Mouse (Mus musculus) liver, embryonic 15.5 days (tissue): ENCODE measurements around the gene Gm37240. TPM values are rescaled to one million over a fixed set of nuclear protein-coding genes. Genes with fewer than 3 reads are reported as not detected.
"Not testable (repeated sequence)": the region's sequence is repeated elsewhere in the genome, so short reads cannot be mapped to it uniquely, and the experiment has no call there.

ENCODE experiments used
- ATAC-seq: fragments of 200-750 bp; cut with Nextera tagmentation; 2 replicates; pipeline ENCODE4 v1.8.0; 2017; ENCODE audit warnings: moderate number of reproducible peaks, mild to moderate bottlenecking, moderate library complexity; ENCODE audit not compliant: insufficient read depth
- H3K27ac ChIP-seq: fragments of 300-500 bp; sonication (generic); replicated peaks from 2 replicates; pipeline ENCODE4 v1.5.1; 2015; ENCODE audit warnings: mild to moderate bottlenecking, inconsistent platforms
- H3K27me3 ChIP-seq: fragments of 300-500 bp; sonication (generic); 2 replicates; pipeline ENCODE4 v1.6.1; 2015; ENCODE audit warnings: mild to moderate bottlenecking, inconsistent platforms
- H3K36me3 ChIP-seq: fragments of 300-500 bp; sonication (generic); replicated peaks from 2 replicates; pipeline ENCODE4 v1.6.1; 2015; ENCODE audit warnings: moderate library complexity, mild to moderate bottlenecking, inconsistent platforms
- H3K4me1 ChIP-seq: fragments of 300-500 bp; sonication (generic); replicated peaks from 2 replicates; pipeline ENCODE4 v1.6.1; 2015; ENCODE audit warnings: inconsistent platforms
- H3K4me2 ChIP-seq: fragments of 300-500 bp; sonication (generic); 2 replicates; pipeline ENCODE4 v1.6.1; 2015; ENCODE audit warnings: moderate library complexity, mild to moderate bottlenecking, inconsistent platforms
- H3K4me3 ChIP-seq: fragments of 300-500 bp; sonication (generic); replicated peaks from 2 replicates; pipeline ENCODE4 v1.5.1; 2015; ENCODE audit warnings: mild to moderate bottlenecking, inconsistent platforms
- H3K9ac ChIP-seq: fragments of 300-500 bp; sonication (generic); 2 replicates; pipeline ENCODE4 v1.6.1; 2015; ENCODE audit warnings: moderate library complexity, mild to moderate bottlenecking, inconsistent platforms
- H3K9me3 ChIP-seq: fragments of 300-500 bp; sonication (generic); replicated peaks from 2 replicates; pipeline ENCODE4 v1.6.1; 2016; ENCODE audit warnings: inconsistent platforms
- WGBS: fragments of 180-500 bp; shearing (Covaris S2); methylation state at CpG from one replicate; pipeline ENCODE4 v1.1.7; 2015; ENCODE audit warnings: mixed read lengths; ENCODE audit not compliant: insufficient replicate concordance; 5-methylcytosine and 5-hydroxymethylcytosine counted together
- polyA plus RNA-seq: library from polyadenylated mRNA; unstranded; fragments of >200 nt; fragmentation: Nextera tagmentation; extraction: Ambion mirVana; gene quantifications from 2 replicates; pipeline ENCODE4 v1.2.1, GENCODE M21; 2015

Gm37240 gene
- polyA plus RNA-seq, 1 experiment from 2014 or later: 0.24 TPM

GRCm38 (mm10) chr3:84542450-84542849, 1344.9 kb downstream of the Gm37240 start:
- 15% methylated on average over 3 of the region's 3 CpGs for WGBS

DNA sequence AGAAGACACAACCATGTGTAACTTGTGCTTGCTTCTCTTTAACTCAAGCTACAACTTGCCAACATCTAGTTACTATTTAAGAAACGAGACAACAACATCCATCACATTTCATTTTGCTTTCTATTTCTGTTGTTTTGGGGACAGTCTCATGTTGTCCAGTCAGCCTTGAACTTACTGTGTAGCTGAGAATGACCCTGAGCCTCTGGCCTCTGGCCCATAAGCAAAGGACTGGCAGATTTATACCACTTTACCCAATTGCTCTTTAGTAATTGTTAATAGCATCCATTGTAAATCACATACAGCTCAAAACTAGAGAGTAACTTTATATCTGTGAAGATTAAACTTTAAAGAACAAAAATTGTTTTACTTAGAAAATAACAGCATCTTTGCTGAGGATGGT, 1345.4 kb downstream of the Gm37240 start:
- no peak overlapping the region for H3K9ac ChIP-seq
- H3K36me3 ChIP-seq: no peaks in the 10 kb centered on the region
- no peaks in the 10 kb centered on the region for H3K9me3 ChIP-seq
- H3K27me3 ChIP-seq: no peaks in the 10 kb centered on the region
- WGBS: 55% methylated on average over 1 of the region's 1 CpGs
- H3K4me3 ChIP-seq: no peak overlapping the region
- no peak for ATAC-seq
- H3K4me2 ChIP-seq: no peak overlapping the region
- H3K4me1 ChIP-seq: peaks cover under 1% of the 10 kb centered on the region
- H3K27ac ChIP-seq: no peak overlapping the region

More at GRCm38 (mm10) chr3:84542450-84542849, 1344.9 kb downstream of the Gm37240 start:
- H3K27me3 ChIP-seq, H3K9me3 ChIP-seq, H3K4me2 ChIP-seq, H3K9ac ChIP-seq, ATAC-seq, H3K4me3 ChIP-seq, H3K36me3 ChIP-seq, H3K27ac ChIP-seq, H3K4me1 ChIP-seq: not testable (repeated sequence)

DNA sequence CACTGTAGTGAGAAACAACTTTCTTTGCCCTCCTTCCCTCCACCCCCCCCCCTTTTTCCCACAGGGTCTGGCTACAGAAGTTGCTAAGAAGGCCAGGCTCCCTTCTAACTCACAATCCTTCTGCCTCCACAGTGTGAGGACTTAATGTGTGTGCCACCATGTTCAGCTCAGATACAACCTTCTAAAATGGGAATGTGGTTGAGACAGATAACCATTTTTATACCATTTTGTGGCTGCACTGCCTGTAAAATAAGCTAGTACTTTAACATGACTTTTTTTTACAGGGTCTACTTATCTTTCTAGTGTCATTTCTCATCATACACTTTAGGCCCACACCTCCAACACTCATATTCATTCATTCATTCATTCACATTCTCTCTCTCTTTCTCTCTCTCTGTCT, 1346.7 kb downstream of the Gm37240 start:
- no peak overlapping the region for H3K27ac ChIP-seq
- no peaks in the 10 kb centered on the region for H3K36me3 ChIP-seq
- no peak overlapping the region for H3K4me3 ChIP-seq
- no peaks in the 10 kb centered on the region for H3K27me3 ChIP-seq
- H3K4me2 ChIP-seq: no peak overlapping the region
- no peaks in the 10 kb centered on the region for H3K9me3 ChIP-seq
- no peak for ATAC-seq
- H3K4me1 ChIP-seq: no peaks in the 10 kb centered on the region; the same call in 1 of the 2 replicates
- H3K9ac ChIP-seq: no peak overlapping the region

DNA sequence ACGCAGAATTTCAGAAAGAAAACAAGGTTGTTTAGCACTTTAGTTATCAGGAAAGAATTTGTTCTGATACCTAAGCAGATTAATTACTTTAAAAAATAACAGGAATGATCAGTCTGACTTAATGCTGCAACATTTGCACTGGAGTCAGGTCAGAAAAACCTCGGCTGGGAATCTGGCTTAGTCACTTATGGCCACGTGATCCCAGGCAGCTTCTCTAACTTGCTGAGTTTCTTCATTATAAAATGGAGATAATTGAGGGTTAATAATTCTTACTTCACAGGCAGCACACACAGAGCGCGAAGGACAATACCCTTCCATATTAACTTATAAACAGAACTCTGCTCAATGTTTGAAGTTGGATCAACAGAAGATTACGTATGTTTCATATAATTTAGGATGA, 1350.3 kb downstream of the Gm37240 start:
- no peaks in the 10 kb centered on the region for H3K27me3 ChIP-seq
- no peak overlapping the region for H3K4me3 ChIP-seq
- no peaks in the 10 kb centered on the region; the same call in 1 of the 2 replicates for H3K4me1 ChIP-seq
- no peak overlapping the region for H3K4me2 ChIP-seq
- no peak for ATAC-seq
- WGBS: 74% methylated on average over 6 of the region's 6 CpGs
- H3K36me3 ChIP-seq: no peaks in the 10 kb centered on the region
- H3K9me3 ChIP-seq: no peaks in the 10 kb centered on the region
- H3K9ac ChIP-seq: no peak overlapping the region
- no peak overlapping the region for H3K27ac ChIP-seq

GRCm38 (mm10) chr3:84533227-84533626, 1354.1 kb downstream of the Gm37240 start:
- H3K4me3 ChIP-seq: no peak overlapping the region
- ATAC-seq: no peak
- 48% methylated on average over 5 of the region's 5 CpGs for WGBS
- no peaks in the 10 kb centered on the region for H3K4me1 ChIP-seq
- H3K36me3 ChIP-seq: no peaks in the 10 kb centered on the region
- H3K27ac ChIP-seq: no peak overlapping the region
- H3K27me3 ChIP-seq: no peaks in the 10 kb centered on the region
- no peak overlapping the region for H3K4me2 ChIP-seq
- no peak overlapping the region for H3K9ac ChIP-seq
- no peaks in the 10 kb centered on the region for H3K9me3 ChIP-seq

DNA sequence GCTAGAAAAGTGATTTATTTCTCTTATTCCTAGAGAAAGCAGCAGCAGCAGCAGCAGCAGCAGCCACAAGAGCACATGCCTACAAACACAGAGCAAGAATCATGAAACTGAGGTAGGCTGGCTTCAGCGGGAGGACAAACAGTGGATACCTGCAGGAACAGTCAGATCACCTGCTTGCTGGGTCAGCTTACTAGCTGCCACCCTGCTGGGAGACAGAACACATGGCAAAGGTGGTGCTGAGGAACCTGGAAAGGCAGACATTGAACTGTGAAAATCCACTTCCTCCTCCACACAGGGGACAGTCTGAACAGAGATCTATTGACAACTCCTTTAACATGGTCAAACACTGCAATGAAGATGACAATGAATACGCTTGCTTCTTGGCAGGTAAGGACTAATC, 1358.3 kb downstream of the Gm37240 start:
- Histone ChIP-seq H3K4me1 (no peaks in the 10 kb centered on the region), H3K27ac (no peak overlapping the region), H3K4me2 (no peak overlapping the region), H3K4me3 (no peak overlapping the region), H3K27me3 (no peaks in the 10 kb centered on the region), H3K9me3 (no peaks in the 10 kb centered on the region), H3K9ac (no peak overlapping the region), H3K36me3 (no peaks in the 10 kb centered on the region)
- 69% methylated on average over 2 of the region's 2 CpGs for WGBS
- ATAC-seq: no peak

DNA sequence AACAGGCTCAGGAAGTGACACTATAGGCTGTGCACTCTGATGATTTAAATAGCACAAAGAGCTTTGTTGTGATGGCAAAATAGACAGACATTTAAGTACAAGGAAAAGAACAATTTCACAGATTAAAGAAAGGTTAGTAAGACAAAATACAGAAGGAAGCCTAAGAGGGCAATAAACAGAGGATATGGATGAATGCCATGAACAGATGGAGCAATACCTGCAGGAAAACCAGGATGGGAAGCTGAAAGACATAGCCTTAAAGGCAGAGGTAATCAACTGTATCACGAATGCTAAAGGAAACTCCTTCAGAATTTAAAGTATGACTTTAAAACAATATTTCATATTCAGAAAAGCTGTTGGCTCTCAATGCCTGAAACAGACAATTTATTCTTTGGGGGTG, 1362.4 kb downstream of the Gm37240 start:
- ATAC-seq: no peak
- Histone ChIP-seq H3K9ac (no peak overlapping the region), H3K4me2 (no peak overlapping the region), H3K27ac (no peak overlapping the region), H3K4me1 (no peaks in the 10 kb centered on the region), H3K36me3 (no peaks in the 10 kb centered on the region), H3K27me3 (no peaks in the 10 kb centered on the region), H3K4me3 (no peak overlapping the region), H3K9me3 (no peaks in the 10 kb centered on the region)
- WGBS: 59% methylated on average over 1 of the region's 1 CpGs

DNA sequence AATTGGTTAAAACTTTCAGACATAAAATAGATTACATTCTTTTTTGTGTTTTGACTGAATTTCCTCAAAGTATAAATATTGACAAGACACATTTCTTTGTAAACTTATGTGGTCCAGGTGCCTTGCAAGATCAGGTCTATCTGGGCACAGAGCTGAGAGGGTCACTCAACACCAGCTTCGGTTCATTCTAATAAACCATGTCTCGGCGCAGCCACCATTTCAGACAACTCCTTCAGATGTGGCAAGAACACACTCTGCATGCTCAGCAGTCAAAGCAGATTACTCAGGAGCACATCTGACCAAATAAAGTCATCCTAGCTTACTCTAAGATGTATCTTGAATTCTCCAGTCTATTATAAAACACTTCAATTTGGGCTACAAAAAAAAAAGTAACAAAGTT, 1371.2 kb downstream of the Gm37240 start:
- no peak overlapping the region for H3K9ac ChIP-seq
- H3K4me2 ChIP-seq: no peak overlapping the region
- no peaks in the 10 kb centered on the region for H3K27me3 ChIP-seq
- H3K4me1 ChIP-seq: peaks cover 11% of the 10 kb centered on the region
- 91% methylated on average over 3 of the region's 3 CpGs for WGBS
- peaks cover 5% of the 10 kb centered on the region; the same call in 1 of the 2 replicates for H3K36me3 ChIP-seq
- no peak overlapping the region for H3K4me3 ChIP-seq
- ATAC-seq: no peak
- H3K9me3 ChIP-seq: no peaks in the 10 kb centered on the region
- H3K27ac ChIP-seq: no peak overlapping the region

DNA sequence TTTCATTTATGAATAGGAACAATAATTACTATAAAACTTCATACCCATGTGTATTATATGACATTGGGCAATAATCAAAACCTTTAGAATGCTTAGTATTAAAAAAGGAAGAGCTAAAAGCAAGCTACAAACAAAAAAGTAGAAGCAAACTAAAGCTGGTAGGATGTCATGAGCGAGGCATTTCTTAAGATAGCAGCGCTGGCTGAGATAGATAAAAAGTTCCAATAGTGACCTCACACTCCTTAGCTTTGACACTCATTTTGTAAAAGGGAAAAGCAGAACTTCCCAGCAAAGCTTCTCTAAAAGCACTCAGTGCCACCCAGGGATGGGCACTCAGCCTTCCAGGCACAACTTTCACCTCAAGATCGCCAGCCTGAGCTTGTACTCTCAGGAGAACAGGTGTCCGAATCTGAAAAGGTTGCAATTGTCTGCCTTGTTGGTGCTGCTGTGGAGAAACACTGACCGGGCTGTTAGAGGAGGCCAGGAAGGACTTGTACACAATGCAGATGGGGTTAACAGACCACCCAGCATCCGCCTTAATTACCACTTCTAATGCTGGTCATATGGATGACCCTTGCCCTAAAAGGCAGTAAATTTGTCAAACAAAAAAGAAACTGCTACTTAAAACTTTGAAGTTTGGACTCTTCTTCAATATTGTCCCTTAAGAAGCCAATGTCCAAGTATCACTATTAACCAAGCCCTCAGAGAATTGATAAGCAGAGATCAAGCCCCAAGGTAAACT, 1374.4 kb downstream of the Gm37240 start:
- no peak for ATAC-seq

DNA sequence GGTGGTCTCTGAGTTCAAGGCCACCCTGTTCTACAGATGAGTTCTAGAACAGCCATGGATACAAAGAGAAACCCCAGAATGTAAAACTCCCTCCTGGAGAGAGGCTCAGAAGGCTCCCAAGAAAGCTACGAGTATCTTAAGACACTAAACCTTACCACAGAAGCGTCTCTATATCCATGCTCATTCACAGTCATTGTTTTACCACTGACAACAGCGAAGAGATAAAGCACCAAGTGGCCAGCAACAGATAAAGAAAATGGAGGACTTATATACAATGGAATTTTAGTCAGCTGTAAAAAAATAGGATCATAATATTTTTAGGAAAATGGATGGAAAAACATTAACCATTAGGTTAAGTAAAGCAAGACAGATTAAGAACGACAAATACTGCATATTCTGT, 1382.1 kb downstream of the Gm37240 start:
- WGBS: 38% methylated on average over 4 of the region's 4 CpGs
- peaks cover 6% of the 10 kb centered on the region for H3K4me1 ChIP-seq
- H3K4me2 ChIP-seq: no peak overlapping the region
- no peak overlapping the region for H3K27ac ChIP-seq
- H3K9ac ChIP-seq: no peak overlapping the region
- no peak for ATAC-seq
- no peaks in the 10 kb centered on the region for H3K9me3 ChIP-seq
- H3K36me3 ChIP-seq: no peaks in the 10 kb centered on the region; the same call in 1 of the 2 replicates
- no peak overlapping the region for H3K4me3 ChIP-seq
- H3K27me3 ChIP-seq: no peaks in the 10 kb centered on the region

More for the DNA sequence above, 1374.4 kb downstream of the Gm37240 start:
- Histone ChIP-seq H3K9ac (no peak overlapping the region), H3K9me3 (no peaks in the 10 kb centered on the region), H3K4me2 (no peak overlapping the region), H3K4me1 (peaks cover 11% of the 10 kb centered on the region), H3K36me3 (no peaks in the 10 kb centered on the region), H3K4me3 (no peak overlapping the region), H3K27ac (no peak overlapping the region), H3K27me3 (no peaks in the 10 kb centered on the region)
- WGBS: 50% methylated on average over 6 of the region's 6 CpGs

GRCm38 (mm10) chr3:84504291-84504690, 1383.0 kb downstream of the Gm37240 start:
- Histone ChIP-seq H3K4me2 (no peak overlapping the region), H3K4me3 (no peak overlapping the region), H3K9ac (no peak overlapping the region), H3K9me3 (no peaks in the 10 kb centered on the region), H3K27ac (no peak overlapping the region), H3K36me3 (no peaks in the 10 kb centered on the region; the same call in 1 of the 2 replicates), H3K27me3 (no peaks in the 10 kb centered on the region), H3K4me1 (peaks cover 6% of the 10 kb centered on the region)
- ATAC-seq: no peak
- 46% methylated on average over 8 of the region's 8 CpGs for WGBS

DNA sequence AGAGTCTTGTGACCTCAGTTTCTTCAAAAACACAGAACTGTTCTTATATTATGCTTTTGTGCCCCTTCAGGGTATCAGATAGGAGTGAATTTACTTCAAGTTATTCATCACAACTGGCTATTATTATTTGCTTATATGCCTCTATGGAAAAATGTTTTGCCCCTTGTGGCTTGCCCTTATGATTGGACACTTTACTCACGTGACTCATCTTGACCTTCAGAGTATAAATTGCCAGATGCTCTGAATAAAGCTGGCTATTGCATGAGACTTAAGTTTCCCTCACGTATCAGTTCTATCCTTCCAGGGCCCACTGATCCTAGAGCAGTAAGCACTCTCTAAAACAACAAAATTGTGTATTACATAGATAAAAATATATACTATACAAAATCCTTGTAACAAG, 1385.2 kb downstream of the Gm37240 start:
- WGBS: 76% methylated on average over 2 of the region's 2 CpGs
- Histone ChIP-seq H3K27me3 (no peaks in the 10 kb centered on the region), H3K27ac (no peak overlapping the region), H3K9ac (no peak overlapping the region), H3K4me1 (peaks cover 6% of the 10 kb centered on the region), H3K4me3 (no peak overlapping the region), H3K4me2 (no peak overlapping the region), H3K9me3 (no peaks in the 10 kb centered on the region), H3K36me3 (peaks cover 3% of the 10 kb centered on the region; the same call in 1 of the 2 replicates)
- no peak for ATAC-seq
